Mouse (Mus musculus) cerebellum, adult 2 months (tissue): ENCODE measurements at regions not wholly inside any gene's neighbourhood (a gene's known extent, or its start where the extent isn't known, plus 50 kb on each side); places are given as distances from the start of the nearest gene placed in this dataset.

ENCODE experiments used
- DNase-seq, 2 experiments: peaks; one replicate each; pipeline ENCODE4 v3.0.0; 2021
- H3K27ac ChIP-seq: fragments of 200-500 bp; 2 replicates; pipeline ENCODE4 v1.5.1; 2012; ENCODE audit warnings: low read length, control low read depth, inconsistent platforms; ENCODE audit not compliant: insufficient read depth
- H3K27me3 ChIP-seq: fragments of 200-500 bp; 2 replicates; pipeline ENCODE4 v1.6.1; 2012; ENCODE audit warnings: inconsistent platforms, mild to moderate bottlenecking, low read length, moderate library complexity; ENCODE audit not compliant: control insufficient read depth, insufficient read depth
- H3K4me1 ChIP-seq: fragments of 200-500 bp; 2 replicates; pipeline ENCODE4 v1.6.1; 2011; ENCODE audit warnings: low read length; ENCODE audit not compliant: control insufficient read depth, insufficient read depth
- H3K4me3 ChIP-seq: fragments of 200-500 bp; replicated peaks from 2 replicates; pipeline ENCODE3; 2011; ENCODE audit warnings: mild to moderate bottlenecking, low read depth, low read length, control low read depth; ENCODE audit not compliant: insufficient read depth
- CTCF ChIP-seq: fragments of 200-500 bp; IDR thresholded peaks from 2 replicates; pipeline ENCODE4 v1.5.1; 2011; ENCODE audit warnings: low read depth, mild to moderate bottlenecking, control low read depth, low read length, moderate library complexity, borderline replicate concordance; ENCODE audit not compliant: insufficient read depth
- POLR2A ChIP-seq: fragments of 200-500 bp; IDR thresholded peaks from 2 replicates; pipeline ENCODE4 v1.6.1; 2011; ENCODE audit warnings: low read length, control low read depth, borderline replicate concordance; ENCODE audit not compliant: insufficient read depth
- WGBS: fragments of 180-500 bp; shearing (Covaris S2); methylation state at CpG from one replicate; pipeline ENCODE4 v1.1.7; 2018; 5-methylcytosine and 5-hydroxymethylcytosine counted together

- 19% methylated on average over 5 of the region's 5 CpGs for WGBS
- no peak for TF ChIP-seq CTCF
- TF ChIP-seq POLR2A: no peak
- Histone ChIP-seq H3K4me1 (no peaks in the 10 kb centered on the region; the same call in 1 of the 2 replicates), H3K27ac (no peak overlapping the region), H3K4me3 (no peak overlapping the region), H3K27me3 (no peaks in the 10 kb centered on the region)
- DNase-seq: peak; percentile 38 to 66
Observed at GRCm38 (mm10) chr2:92800667-92801066, 114.2 kb upstream of the Syt13 start.

DNA sequence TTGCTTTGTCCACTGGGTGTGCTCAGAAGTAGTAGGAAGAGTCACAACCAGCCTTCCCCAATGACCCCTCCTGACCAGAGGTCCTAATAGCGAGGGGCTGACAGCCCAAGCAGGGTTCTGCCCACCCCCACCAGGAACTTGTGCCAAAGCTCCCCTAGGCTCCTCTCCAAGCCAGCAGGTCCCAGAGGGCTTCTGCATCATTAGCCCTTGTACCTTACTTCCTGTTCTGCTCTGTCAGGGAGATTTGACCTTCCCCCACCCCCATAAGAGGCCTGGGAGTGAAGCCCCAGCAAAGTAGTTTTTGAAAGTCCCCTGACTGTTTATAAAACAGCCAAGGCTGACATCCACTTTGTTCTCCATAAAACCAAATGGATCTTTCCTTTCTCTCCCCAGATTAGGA is 110.0 kb upstream of the Syt13 start:
- Histone ChIP-seq H3K27me3 (no peaks in the 10 kb centered on the region), H3K4me1 (peaks cover 3% of the 10 kb centered on the region; the same call in 1 of the 2 replicates), H3K4me3 (no peak overlapping the region), H3K27ac (no peak overlapping the region)
- TF ChIP-seq POLR2A: no peak
- TF ChIP-seq CTCF: no peak
- WGBS: 55% methylated on average over 1 of the region's 1 CpGs
- no peak for DNase-seq

DNA sequence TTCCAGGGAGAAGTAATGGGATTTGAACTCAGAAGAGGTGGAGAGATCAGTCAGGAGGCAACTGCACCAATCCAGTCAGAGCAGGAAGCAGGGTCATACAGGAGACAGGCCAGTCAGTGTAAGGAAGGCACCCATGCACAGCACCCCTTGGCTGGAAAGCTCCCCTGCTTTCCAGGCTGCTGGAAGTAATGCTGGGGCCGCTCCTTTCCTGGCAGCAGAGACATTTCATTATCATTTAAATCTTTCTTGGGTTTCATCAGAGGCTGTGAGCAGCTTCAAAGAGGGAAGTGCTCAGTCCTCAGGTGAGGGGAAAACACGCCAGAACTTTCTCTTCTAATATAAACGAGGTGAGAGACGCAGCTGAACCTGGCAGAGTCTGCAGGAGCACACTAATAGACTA is 109.1 kb upstream of the Syt13 start:
- Histone ChIP-seq H3K27ac (no peak overlapping the region), H3K27me3 (no peaks in the 10 kb centered on the region), H3K4me1 (peaks cover 3% of the 10 kb centered on the region; the same call in 1 of the 2 replicates), H3K4me3 (no peak overlapping the region)
- TF ChIP-seq POLR2A: no peak
- TF ChIP-seq CTCF: no peak
- 70% methylated on average over 4 of the region's 4 CpGs for WGBS
- no peak for DNase-seq

GRCm38 (mm10) chr2:92806481-92807195 is 108.3 kb upstream of the Syt13 start:
- no peak for DNase-seq
- H3K4me3 ChIP-seq: no peak overlapping the region
- TF ChIP-seq CTCF (no peak), POLR2A (no peak)
- H3K27me3 ChIP-seq: no peaks in the 10 kb centered on the region
- H3K27ac ChIP-seq: no peak overlapping the region
- WGBS: 54% methylated on average over 6 of the region's 7 CpGs
- 0 out of 2 replicates have a peak, but pooled peaks cover 3% of the 10 kb centered on the region for H3K4me1 ChIP-seq

GRCm38 (mm10) chr2:92807404-92807803 is 107.5 kb upstream of the Syt13 start:
- Histone ChIP-seq H3K4me1 (0 out of 2 replicates have a peak, but pooled peaks cover 3% of the 10 kb centered on the region), H3K4me3 (no peak overlapping the region), H3K27me3 (no peaks in the 10 kb centered on the region), H3K27ac (no peak overlapping the region)
- no peak for DNase-seq
- TF ChIP-seq CTCF (no peak), POLR2A (no peak)
- 44% methylated on average over 8 of the region's 8 CpGs for WGBS

DNA sequence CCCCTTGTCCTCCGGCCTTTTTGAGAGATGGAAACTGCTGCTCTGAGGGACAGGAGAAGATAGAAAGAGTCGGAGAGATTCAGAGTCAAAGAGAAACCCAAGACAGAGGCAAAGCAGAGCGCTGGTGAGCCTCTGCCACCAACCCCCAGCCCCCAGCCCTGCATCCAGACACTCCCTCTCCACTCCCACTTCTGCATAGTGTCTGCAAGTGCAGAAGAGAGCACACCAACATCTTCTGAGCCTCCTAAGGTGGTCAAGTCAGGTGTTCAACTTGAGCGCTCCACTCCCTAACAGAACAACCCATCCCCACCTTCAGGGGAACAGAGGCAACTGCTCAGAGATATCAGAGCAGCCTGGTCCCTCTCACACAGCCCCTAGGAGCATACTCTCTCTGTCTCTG is 106.8 kb upstream of the Syt13 start:
- no peak for DNase-seq
- no peak overlapping the region for H3K27ac ChIP-seq
- H3K4me3 ChIP-seq: no peak overlapping the region
- H3K4me1 ChIP-seq: 0 out of 2 replicates have a peak, but pooled peaks cover 3% of the 10 kb centered on the region
- no peaks in the 10 kb centered on the region for H3K27me3 ChIP-seq
- TF ChIP-seq POLR2A (no peak), CTCF (no peak)
- WGBS: 91% methylated on average over 4 of the region's 4 CpGs

GRCm38 (mm10) chr2:92809226-92809625 is 105.7 kb upstream of the Syt13 start:
- Histone ChIP-seq H3K4me1 (0 out of 2 replicates have a peak, but pooled peaks cover 3% of the 10 kb centered on the region), H3K27me3 (no peaks in the 10 kb centered on the region), H3K27ac (no peak overlapping the region), H3K4me3 (no peak overlapping the region)
- DNase-seq: no peak
- WGBS: 62% methylated on average over 3 of the region's 3 CpGs
- TF ChIP-seq POLR2A (no peak), CTCF (no peak)

GRCm38 (mm10) chr2:92809681-92810323 is 105.1 kb upstream of the Syt13 start:
- Histone ChIP-seq H3K4me3 (no peak overlapping the region), H3K4me1 (0 out of 2 replicates have a peak, but pooled peaks cover 3% of the 10 kb centered on the region), H3K27me3 (no peaks in the 10 kb centered on the region), H3K27ac (no peak overlapping the region)
- WGBS: 91% methylated on average over 4 of the region's 4 CpGs
- TF ChIP-seq CTCF (no peak), POLR2A (no peak)
- DNase-seq: no peak
